Mouse (Mus musculus): ENCODE measurements around the gene Cpxm1. TPM values are rescaled to one million over a fixed set of nuclear protein-coding genes. Genes with fewer than 3 reads are reported as not detected.
"Not testable (repeated sequence)": the region's sequence is repeated elsewhere in the genome, so short reads cannot be mapped to it uniquely, and the experiment has no call there.

Cpxm1 gene
- polyA plus RNA-seq, 1 experiment, result 7.7 TPM

DNA sequence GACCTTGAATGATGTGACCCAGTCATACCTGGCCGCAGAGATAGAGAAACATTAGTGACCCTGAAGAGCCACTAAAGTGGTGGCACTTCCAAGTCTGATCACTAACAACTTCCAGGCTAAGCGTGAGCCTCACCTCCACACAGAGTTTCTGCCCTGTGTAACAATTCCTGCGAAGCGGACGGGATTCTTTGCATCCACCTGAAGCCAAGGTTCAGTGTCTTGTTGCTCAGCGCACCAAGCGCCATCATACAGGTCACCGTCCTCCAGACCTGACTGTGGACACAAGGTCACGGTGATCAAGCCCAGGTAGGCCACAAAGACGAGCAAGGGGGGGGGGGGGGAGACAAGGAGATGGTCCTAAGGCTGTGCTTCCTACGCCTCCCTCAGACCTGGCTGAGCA is 1.7 kb downstream of the Cpxm1 start:
- no peak overlapping the region for H3K4me3 ChIP-seq (replicated peaks; ENCODE audit: insufficient read depth, low read depth, low read length)
- 94% methylated on average over 11 of the region's 11 CpGs for WGBS
- no peak for TF ChIP-seq CTCF (IDR thresholded peaks at IDR 0.05; ENCODE audit: borderline replicate concordance, insufficient read depth, low read depth, low read length)
- TF ChIP-seq POLR2A (IDR thresholded peaks at IDR 0.05; ENCODE audit: borderline replicate concordance, insufficient read depth, low read length), result no peak
- H3K4me1 ChIP-seq (ENCODE audit: control insufficient read depth, insufficient read depth, low read length), result peaks cover 5% of the 10 kb centered on the region; the same call in 1 of the 2 replicates
- no peak overlapping the region for H3K27ac ChIP-seq (ENCODE audit: insufficient read depth, low read length)
- DNase-seq, result no peak
- H3K27me3 ChIP-seq (ENCODE audit: control insufficient read depth, insufficient read depth, low read length), result no peaks in the 10 kb centered on the region; the same call in 1 of the 2 replicates

DNA sequence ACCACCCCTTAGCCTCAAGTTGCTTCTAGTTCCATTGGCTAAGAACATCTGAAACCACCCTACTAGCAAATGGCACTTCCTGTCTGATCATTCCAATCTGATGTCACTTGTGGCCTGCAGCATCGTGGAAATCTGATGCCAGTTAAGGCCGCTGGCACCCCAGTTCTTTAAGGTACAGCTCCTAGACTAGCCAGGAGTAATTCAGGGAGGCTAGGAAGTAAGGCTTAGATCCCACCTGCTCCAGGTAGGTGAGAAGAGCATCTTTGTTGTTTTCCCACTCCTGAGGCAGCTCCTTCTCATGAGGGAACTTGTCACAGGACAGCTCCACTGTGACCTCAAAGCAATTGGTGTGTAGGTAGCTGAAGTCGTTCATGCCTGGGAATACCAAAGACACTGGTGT is 4.5 kb downstream of the Cpxm1 start:
- TF ChIP-seq CTCF (IDR thresholded peaks at IDR 0.05; ENCODE audit: borderline replicate concordance, insufficient read depth, low read depth, low read length) (no peak), POLR2A (IDR thresholded peaks at IDR 0.05; ENCODE audit: borderline replicate concordance, insufficient read depth, low read length) (no peak)
- Histone ChIP-seq H3K4me3 (replicated peaks; ENCODE audit: insufficient read depth, low read depth, low read length) (no peak overlapping the region), H3K4me1 (ENCODE audit: control insufficient read depth, insufficient read depth, low read length) (peaks cover 5% of the 10 kb centered on the region; the same call in 1 of the 2 replicates), H3K27me3 (ENCODE audit: control insufficient read depth, insufficient read depth, low read length) (no peaks in the 10 kb centered on the region; the same call in 1 of the 2 replicates), H3K27ac (ENCODE audit: insufficient read depth, low read length) (no peak overlapping the region)
- no peak for DNase-seq
- 84% methylated on average over 3 of the region's 3 CpGs for WGBS

DNA sequence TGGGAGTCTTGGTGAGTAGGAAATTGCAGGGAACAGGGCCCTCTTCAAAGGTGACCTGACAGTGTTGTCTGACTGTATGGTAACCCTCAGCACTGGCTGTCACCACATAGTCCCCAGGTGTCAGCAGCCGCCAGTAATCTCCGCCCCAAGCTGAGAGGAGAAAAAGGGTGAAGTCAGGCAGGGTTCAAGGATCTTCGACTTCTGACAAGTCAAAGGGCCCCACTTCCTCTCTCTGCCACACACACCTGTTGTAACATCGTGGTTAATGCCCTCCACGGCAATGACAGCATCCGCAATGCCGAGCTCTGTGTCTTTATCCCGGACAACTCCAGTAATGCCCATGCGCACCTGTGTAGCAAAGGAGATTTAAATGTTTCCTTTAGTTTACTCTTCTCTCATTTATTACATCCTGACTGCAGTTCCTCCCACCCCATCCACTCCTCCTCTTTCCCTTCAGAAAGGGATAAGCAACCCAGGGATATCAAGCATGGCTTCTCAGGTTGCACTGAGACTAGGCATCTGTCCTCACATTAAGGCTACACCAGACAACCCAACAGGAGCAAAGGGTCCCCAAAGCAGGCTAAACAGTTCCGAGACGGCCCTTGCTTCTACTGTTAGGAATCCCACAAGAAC is 6.3 kb downstream of the Cpxm1 start:
- 87% methylated on average over 11 of the region's 11 CpGs for WGBS
- no peaks in the 10 kb centered on the region for H3K27me3 ChIP-seq (ENCODE audit: control insufficient read depth, insufficient read depth, low read length)
- no peaks in the 10 kb centered on the region for H3K4me1 ChIP-seq (ENCODE audit: control insufficient read depth, insufficient read depth, low read length)
- no peak overlapping the region for H3K27ac ChIP-seq (ENCODE audit: insufficient read depth, low read length)
- DNase-seq, result no peak
- H3K4me3 ChIP-seq (replicated peaks; ENCODE audit: insufficient read depth, low read depth, low read length), result no peak overlapping the region
- TF ChIP-seq CTCF (IDR thresholded peaks at IDR 0.05; ENCODE audit: borderline replicate concordance, insufficient read depth, low read depth, low read length), result no peak

DNA sequence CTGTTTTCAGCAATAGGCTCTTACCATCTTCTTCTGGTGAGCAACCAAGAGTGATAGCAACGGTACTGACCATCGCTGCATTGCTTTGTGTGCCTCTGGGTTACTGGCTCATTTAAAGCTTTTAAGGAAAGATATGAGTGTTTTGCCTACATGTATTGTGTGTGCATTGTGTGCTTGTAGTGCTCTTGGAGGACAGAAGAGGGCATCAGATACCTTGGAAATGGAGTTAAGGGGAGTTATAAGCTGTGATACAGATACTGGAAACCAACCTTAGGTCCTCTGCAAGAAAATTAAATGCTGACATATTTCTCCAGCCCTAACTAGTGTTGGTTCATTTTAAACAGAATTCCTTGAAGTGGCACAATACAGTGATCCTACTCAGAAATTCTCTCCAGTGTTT is 8.6 kb downstream of the Cpxm1 start:
- Histone ChIP-seq H3K27me3 (ENCODE audit: control insufficient read depth, insufficient read depth, low read length) (no peaks in the 10 kb centered on the region), H3K4me1 (ENCODE audit: control insufficient read depth, insufficient read depth, low read length) (no peaks in the 10 kb centered on the region), H3K4me3 (replicated peaks; ENCODE audit: insufficient read depth, low read depth, low read length) (no peak overlapping the region), H3K27ac (ENCODE audit: insufficient read depth, low read length) (no peak overlapping the region)
- WGBS, result 70% methylated on average over 2 of the region's 2 CpGs
- no peak for DNase-seq
- TF ChIP-seq POLR2A (IDR thresholded peaks at IDR 0.05; ENCODE audit: borderline replicate concordance, insufficient read depth, low read length) (no peak), CTCF (IDR thresholded peaks at IDR 0.05; ENCODE audit: borderline replicate concordance, insufficient read depth, low read depth, low read length) (no peak)

DNA sequence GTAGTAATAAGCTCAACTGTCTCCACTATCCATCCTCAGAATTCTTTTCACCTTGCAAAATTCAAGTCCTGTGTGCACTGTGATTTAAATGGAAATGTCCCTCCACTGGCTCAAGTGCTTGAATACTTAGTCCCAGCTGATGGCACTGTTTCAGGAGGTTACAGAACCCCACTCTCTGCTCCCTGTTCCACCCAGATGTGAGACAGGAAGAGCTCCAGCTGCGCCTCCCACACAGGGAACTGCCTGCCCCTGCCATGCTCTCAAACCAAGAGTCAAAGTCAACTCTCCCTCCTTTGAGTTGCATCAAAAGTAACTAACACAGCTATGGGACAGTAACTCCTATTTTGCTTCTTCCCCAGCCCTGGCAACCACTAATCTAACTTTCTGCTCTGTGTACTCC is 11.2 kb downstream of the Cpxm1 start:
- 57% methylated on average over 1 of the region's 1 CpGs for WGBS
- no peak for TF ChIP-seq CTCF (IDR thresholded peaks at IDR 0.05; ENCODE audit: borderline replicate concordance, insufficient read depth, low read depth, low read length)
- TF ChIP-seq POLR2A (IDR thresholded peaks at IDR 0.05; ENCODE audit: borderline replicate concordance, insufficient read depth, low read length), result no peak
- Histone ChIP-seq H3K4me1 (ENCODE audit: control insufficient read depth, insufficient read depth, low read length) (no peaks in the 10 kb centered on the region), H3K27me3 (ENCODE audit: control insufficient read depth, insufficient read depth, low read length) (no peaks in the 10 kb centered on the region), H3K4me3 (replicated peaks; ENCODE audit: insufficient read depth, low read depth, low read length) (no peak overlapping the region), H3K27ac (ENCODE audit: insufficient read depth, low read length) (no peak overlapping the region)
- no peak for DNase-seq

DNA sequence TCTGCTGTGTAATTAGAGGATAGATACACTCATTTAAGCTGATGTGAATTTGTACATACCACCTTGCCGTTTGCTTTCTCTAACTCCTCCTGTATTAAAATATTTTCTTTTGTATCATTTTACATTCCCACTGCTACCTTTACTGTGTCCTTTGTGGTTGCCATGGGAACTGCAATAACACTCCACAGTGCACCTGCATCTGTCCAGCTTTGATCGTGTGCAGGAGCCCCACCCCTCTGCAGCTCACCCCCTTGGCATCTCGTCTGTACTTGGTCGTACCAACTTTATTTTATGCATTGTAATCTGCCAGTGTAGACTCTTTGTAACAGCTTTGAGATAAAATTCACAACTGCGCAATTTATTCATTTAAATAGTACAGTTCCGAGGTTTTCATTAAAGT is 13.5 kb downstream of the Cpxm1 start:
- H3K4me1 ChIP-seq (ENCODE audit: control insufficient read depth, insufficient read depth, low read length), result no peaks in the 10 kb centered on the region
- TF ChIP-seq CTCF (IDR thresholded peaks at IDR 0.05; ENCODE audit: borderline replicate concordance, insufficient read depth, low read depth, low read length), result no peak
- TF ChIP-seq POLR2A (IDR thresholded peaks at IDR 0.05; ENCODE audit: borderline replicate concordance, insufficient read depth, low read length), result no peak
- H3K27ac ChIP-seq (ENCODE audit: insufficient read depth, low read length), result no peak overlapping the region
- H3K27me3 ChIP-seq (ENCODE audit: control insufficient read depth, insufficient read depth, low read length), result no peaks in the 10 kb centered on the region
- 48% methylated on average over 6 of the region's 6 CpGs for WGBS
- DNase-seq, result no peak
- no peak overlapping the region for H3K4me3 ChIP-seq (replicated peaks; ENCODE audit: insufficient read depth, low read depth, low read length)

DNA sequence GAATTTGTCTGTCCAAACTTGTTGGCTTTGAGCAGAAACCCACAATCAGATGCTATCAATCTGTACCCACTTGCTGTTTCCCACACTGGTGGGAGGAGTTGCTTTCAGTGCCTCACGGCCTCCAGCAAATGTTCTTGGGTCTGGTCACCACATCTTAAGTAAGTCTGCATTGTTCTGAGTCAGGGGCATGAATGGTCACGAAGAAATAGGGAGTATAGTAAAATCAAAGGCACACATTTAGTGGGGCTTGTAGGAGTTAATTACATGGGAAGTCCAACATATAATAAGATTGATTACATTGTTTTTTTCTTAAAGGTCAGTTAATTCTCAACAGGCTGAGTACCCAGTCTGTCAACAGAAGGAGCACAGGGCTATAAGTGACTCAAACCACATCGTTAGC is 14.2 kb downstream of the Cpxm1 start:
- H3K4me3 ChIP-seq (replicated peaks; ENCODE audit: insufficient read depth, low read depth, low read length), result no peak overlapping the region
- no peaks in the 10 kb centered on the region for H3K27me3 ChIP-seq (ENCODE audit: control insufficient read depth, insufficient read depth, low read length)
- H3K4me1 ChIP-seq (ENCODE audit: control insufficient read depth, insufficient read depth, low read length), result no peaks in the 10 kb centered on the region
- TF ChIP-seq POLR2A (IDR thresholded peaks at IDR 0.05; ENCODE audit: borderline replicate concordance, insufficient read depth, low read length), result no peak
- no peak for TF ChIP-seq CTCF (IDR thresholded peaks at IDR 0.05; ENCODE audit: borderline replicate concordance, insufficient read depth, low read depth, low read length)
- 54% methylated on average over 3 of the region's 3 CpGs for WGBS
- DNase-seq, result no peak
- no peak overlapping the region for H3K27ac ChIP-seq (ENCODE audit: insufficient read depth, low read length)

DNA sequence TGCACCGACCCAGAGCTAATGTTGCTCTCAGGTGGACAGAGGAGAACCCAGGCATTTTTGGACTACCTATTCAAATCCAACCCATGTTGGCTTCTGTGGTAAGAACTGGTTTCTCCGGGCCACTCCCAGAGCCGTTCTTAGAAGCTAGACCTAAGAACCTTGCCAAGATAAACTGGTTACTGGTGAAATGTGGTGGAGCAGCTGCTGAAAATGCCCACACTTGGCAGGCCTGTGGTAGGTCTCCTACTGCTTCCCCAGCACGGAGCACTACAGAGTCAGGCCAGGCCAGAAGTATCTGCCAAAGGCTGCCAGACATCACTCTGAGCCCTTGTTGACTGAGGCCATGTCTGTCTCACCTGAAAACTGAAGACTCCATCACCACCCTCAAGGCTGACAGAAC is 22.4 kb downstream of the Cpxm1 start:
- 5% methylated on average over 4 of the region's 4 CpGs for WGBS

DNA sequence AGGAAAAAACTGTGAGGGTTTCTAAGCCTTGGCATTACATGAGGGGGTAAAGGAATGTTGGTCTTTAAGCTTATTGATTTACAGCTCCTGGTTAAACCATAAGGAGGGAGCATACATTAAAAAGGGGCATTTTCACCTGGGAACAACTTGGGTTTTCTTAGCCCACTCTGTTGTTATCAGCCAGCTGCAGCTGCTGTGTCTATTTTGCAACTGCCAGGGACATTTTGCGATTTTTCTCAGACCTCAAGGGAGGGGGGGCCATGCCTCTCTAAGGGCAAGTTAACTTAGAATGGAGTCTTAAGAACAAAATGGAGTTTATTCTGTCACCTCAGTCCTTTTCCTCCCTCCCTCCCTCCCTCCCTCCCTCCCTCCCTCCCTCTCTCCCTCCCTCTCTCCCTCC is 24.3 kb downstream of the Cpxm1 start:
- not testable (repeated sequence) for H3K27me3 ChIP-seq (ENCODE audit: control insufficient read depth, insufficient read depth, low read length)
- WGBS, result 50% methylated on average over 1 of the region's 1 CpGs

More for the DNA sequence above, 22.4 kb downstream of the Cpxm1 start:
- Histone ChIP-seq H3K4me3 (replicated peaks; ENCODE audit: insufficient read depth, low read depth, low read length) (no peak overlapping the region), H3K27ac (ENCODE audit: insufficient read depth, low read length) (no peak overlapping the region), H3K27me3 (ENCODE audit: control insufficient read depth, insufficient read depth, low read length) (no peaks in the 10 kb centered on the region; the same call in 1 of the 2 replicates), H3K4me1 (ENCODE audit: control insufficient read depth, insufficient read depth, low read length) (no peaks in the 10 kb centered on the region)
- no peak for TF ChIP-seq POLR2A (IDR thresholded peaks at IDR 0.05; ENCODE audit: borderline replicate concordance, insufficient read depth, low read length)
- no peak for TF ChIP-seq CTCF (IDR thresholded peaks at IDR 0.05; ENCODE audit: borderline replicate concordance, insufficient read depth, low read depth, low read length)
- peak in 1 of 2 experiments; percentile 47 for DNase-seq

More for the DNA sequence above, 24.3 kb downstream of the Cpxm1 start:
- H3K4me3 ChIP-seq (replicated peaks; ENCODE audit: insufficient read depth, low read depth, low read length); H3K27ac ChIP-seq (ENCODE audit: insufficient read depth, low read length); DNase-seq; H3K4me1 ChIP-seq (ENCODE audit: control insufficient read depth, insufficient read depth, low read length): not testable (repeated sequence)
